Mouse (Mus musculus): Measurements from ENCODE around the gene Itgb8. TPM values are rescaled to one million over a fixed set of nuclear protein-coding genes. Genes with fewer than 3 reads are reported as not detected.

Itgb8 gene
- polyA plus RNA-seq, 1 experiment from 2014 or later = 6.8 TPM

DNA sequence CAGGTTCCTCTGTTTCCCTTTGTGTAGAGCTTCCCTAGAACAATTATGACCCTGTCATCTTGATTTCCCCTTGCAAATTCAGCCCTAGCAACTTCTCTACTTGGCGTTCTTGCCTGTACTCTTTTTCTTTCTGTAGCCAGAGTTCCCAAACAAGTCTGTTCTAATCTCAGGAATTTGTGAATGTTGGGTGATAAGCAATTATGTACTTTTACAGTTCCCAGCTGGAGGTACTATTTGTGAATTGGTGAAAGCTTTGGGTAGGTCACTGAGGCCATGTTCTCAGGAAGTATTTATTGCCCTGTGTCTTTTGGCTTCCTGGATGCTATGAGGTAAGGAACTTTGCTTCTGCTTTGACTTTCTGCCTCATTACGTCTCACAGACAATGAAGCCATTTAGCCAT lies 128.5 kb downstream of the Itgb8 start:
- Histone ChIP-seq H3K9ac (replicated peaks) (no peak overlapping the region), H3K4me3 (replicated peaks) (no peak overlapping the region), H3K4me2 (no peak overlapping the region), H3K27ac (replicated peaks) (no peak overlapping the region), H3K36me3 (no peaks in the 10 kb centered on the region), H3K4me1 (no peaks in the 10 kb centered on the region), H3K27me3 (replicated peaks) (no peaks in the 10 kb centered on the region), H3K9me3 (replicated peaks) (no peaks in the 10 kb centered on the region)
- 10% methylated on average over 2 of the region's 2 CpGs for WGBS
- ATAC-seq (ENCODE audit: low FRiP score) = no peak

Other genes starting within 250 kb of the Itgb8 start
- 0.05 and 0.15 TPM in 2 replicates for gene Macc1, start 75.5 kb upstream of the Itgb8 start, polyA plus RNA-seq (2015; fragmentation: Nextera tagmentation; extraction: Ambion mirVana)